Mouse (Mus musculus) MEL (cell line): ENCODE measurements around the gene Zfr. TPM values are rescaled to one million over a fixed set of nuclear protein-coding genes. Genes with fewer than 3 reads are reported as not detected.

Experiments used
- DNase-seq: peaks from one replicate; pipeline ENCODE4 v3.0.0; 2011; ENCODE audit warnings: low read depth, low spot score
- H3K27ac ChIP-seq: 2 replicates; pipeline ENCODE4 v1.5.1; 2012; ENCODE audit warnings: low read depth, mild to moderate bottlenecking, control low read depth, low read length, moderate library complexity; ENCODE audit not compliant: control insufficient read depth
- H3K27me3 ChIP-seq, 2 experiments: fragments of 150-350 bp in 1 of 2; sonication (generic) in 1 of 2; 2 replicates each; pipeline ENCODE4 v1.6.1; 2012; ENCODE audit warnings: low read length in 2 of 2, mild to moderate bottlenecking in 2 of 2, improper control_type of control experiment in 1 of 2, moderate library complexity in 1 of 2; ENCODE audit not compliant: insufficient read depth in 2 of 2, control insufficient read depth in 1 of 2
- H3K36me3 ChIP-seq, 2 experiments: 2 replicates each; pipeline ENCODE4 v1.6.1; 2012 to 2014; ENCODE audit warnings: low read length in 2 of 2, improper control_type of control experiment in 1 of 2, inconsistent platforms in 1 of 2, mild to moderate bottlenecking in 1 of 2; ENCODE audit not compliant: insufficient read depth in 2 of 2, control insufficient read depth in 1 of 2
- H3K4me1 ChIP-seq, 2 experiments: fragments of 150-350 bp in 1 of 2; sonication (generic) in 1 of 2; 2 replicates each; pipeline ENCODE4 v1.6.1; 2012; ENCODE audit warnings: low read length in 2 of 2, improper control_type of control experiment in 1 of 2, mild to moderate bottlenecking in 1 of 2; ENCODE audit not compliant: insufficient read depth in 2 of 2, control insufficient read depth in 1 of 2
- H3K4me3 ChIP-seq, 2 experiments: fragments of 150-350 bp in 1 of 2; sonication (generic) in 1 of 2; 2 replicates each; pipeline ENCODE4 v1.5.1; 2012; ENCODE audit warnings: low read depth in 2 of 2, low read length in 2 of 2, mild to moderate bottlenecking in 2 of 2, moderate library complexity in 2 of 2, control low read depth in 1 of 2, improper control_type of control experiment in 1 of 2; ENCODE audit not compliant: control insufficient read depth in 1 of 2, insufficient read depth in 1 of 2
- H3K79me2 ChIP-seq: 2 replicates; pipeline ENCODE4 v1.6.1; 2012; ENCODE audit warnings: mild to moderate bottlenecking, low read length, moderate library complexity; ENCODE audit not compliant: control insufficient read depth, poor library complexity, insufficient read depth
- H3K9ac ChIP-seq: 2 replicates; pipeline ENCODE4 v1.6.1; 2012; ENCODE audit warnings: low read depth, mild to moderate bottlenecking, control low read depth, low read length, moderate library complexity; ENCODE audit not compliant: control insufficient read depth, poor library complexity, severe bottlenecking
- H3K9me3 ChIP-seq: fragments of 150-350 bp; sonication (generic); replicated peaks from 2 replicates; pipeline ENCODE4 v1.6.1; 2012; ENCODE audit warnings: mild to moderate bottlenecking, low read length, improper control_type of control experiment, moderate library complexity; ENCODE audit not compliant: insufficient read depth
- CHD1 ChIP-seq: IDR thresholded peaks from 2 replicates; pipeline ENCODE4 v1.6.1; 2012; ENCODE audit warnings: low read depth, mild to moderate bottlenecking, inconsistent platforms, low read length, improper control_type of control experiment
- CTCF ChIP-seq, 3 experiments: IDR thresholded peaks in 2 of 3; conservative IDR thresholded peaks in 1 of 3; 2 replicates each; pipeline ENCODE4 v1.5.1; 2011 to 2012; ENCODE audit warnings: low read length in 3 of 3, low read depth in 2 of 3, mild to moderate bottlenecking in 2 of 3, improper control_type of control experiment in 1 of 3, inconsistent platforms in 1 of 3, mixed read lengths in 1 of 3, moderate library complexity in 1 of 3; ENCODE audit not compliant: control insufficient read depth in 1 of 3, insufficient read depth in 1 of 3, poor library complexity in 1 of 3, severe bottlenecking in 1 of 3
- ETS1 ChIP-seq: IDR thresholded peaks from 2 replicates; pipeline ENCODE4 v1.6.1; 2012; ENCODE audit warnings: low read depth, mild to moderate bottlenecking, inconsistent platforms, low read length, improper control_type of control experiment, moderate library complexity
- JUND ChIP-seq: IDR thresholded peaks from 2 replicates; pipeline ENCODE4 v1.6.1; 2011; ENCODE audit warnings: low read depth, mild to moderate bottlenecking, improper control_type of control experiment, low read length
- KAT2A ChIP-seq: conservative IDR thresholded peaks from 2 replicates; pipeline ENCODE4 v1.6.1; 2012; ENCODE audit warnings: low read depth, low read length, improper control_type of control experiment, inconsistent platforms
- MAFK ChIP-seq: IDR thresholded peaks from 2 replicates; pipeline ENCODE4 v1.6.1; 2011; ENCODE audit warnings: low read depth, mild to moderate bottlenecking, low read length, improper control_type of control experiment, borderline replicate concordance
- MAZ ChIP-seq: IDR thresholded peaks from 2 replicates; pipeline ENCODE4 v1.6.1; 2012; ENCODE audit warnings: low read depth, mild to moderate bottlenecking, inconsistent platforms, low read length, improper control_type of control experiment
- MXI1 ChIP-seq: IDR thresholded peaks from 2 replicates; pipeline ENCODE4 v1.6.1; 2011; ENCODE audit warnings: mild to moderate bottlenecking, low read depth, low read length, improper control_type of control experiment
- MYC ChIP-seq: IDR thresholded peaks from 2 replicates; pipeline ENCODE4 v1.6.1; 2011; ENCODE audit warnings: low read depth, mild to moderate bottlenecking, low read length, improper control_type of control experiment, moderate library complexity
- SMC3 ChIP-seq: IDR thresholded peaks from 2 replicates; pipeline ENCODE4 v1.6.1; 2011; ENCODE audit warnings: low read depth, low read length, improper control_type of control experiment
- TAL1 ChIP-seq: IDR thresholded peaks from 2 replicates; pipeline ENCODE4 v1.6.1; 2012; ENCODE audit warnings: mild to moderate bottlenecking, inconsistent platforms, low read length, moderate library complexity, mixed read lengths
- TCF12 ChIP-seq: IDR thresholded peaks from 2 replicates; pipeline ENCODE4 v1.6.1; 2014; ENCODE audit warnings: low read depth, mild to moderate bottlenecking, inconsistent platforms, low read length, improper control_type of control experiment, moderate library complexity
- UBTF ChIP-seq: IDR thresholded peaks from 2 replicates; pipeline ENCODE4 v1.6.1; 2012; ENCODE audit warnings: low read depth, mild to moderate bottlenecking, inconsistent platforms, low read length, improper control_type of control experiment, moderate library complexity, borderline replicate concordance; ENCODE audit not compliant: insufficient read depth
- USF1 ChIP-seq: IDR thresholded peaks from 2 replicates; pipeline ENCODE4 v1.6.1; 2014; ENCODE audit warnings: low read depth, mild to moderate bottlenecking, inconsistent platforms, low read length, improper control_type of control experiment, moderate library complexity
- ZMIZ1 ChIP-seq: IDR thresholded peaks from 2 replicates; pipeline ENCODE4 v1.6.1; 2012; ENCODE audit warnings: low read depth, mild to moderate bottlenecking, inconsistent platforms, low read length, improper control_type of control experiment, moderate library complexity
- ZNF384 ChIP-seq: IDR thresholded peaks from 2 replicates; pipeline ENCODE4 v1.6.1; 2012; ENCODE audit warnings: low read depth, mild to moderate bottlenecking, inconsistent platforms, low read length, improper control_type of control experiment
- polyA plus RNA-seq, 2 experiments: library from polyadenylated mRNA; stranded (reverse) in 1 of 2; unstranded in 1 of 2; fragments of >175 nt in 1 of 2; fragments of >200 nt in 1 of 2; gene quantifications; 2 replicates each; pipeline versions ENCODE4 v1.2.1 to v1.2.4; 2012; ENCODE audit warnings: low replicate concordance in 2 of 2, low read depth in 1 of 2; ENCODE audit not compliant: insufficient read length in 2 of 2, insufficient read depth in 1 of 2, missing spikeins in 1 of 2
- total RNA-seq: library from RNA; depleted of rRNA; stranded (reverse); fragments of 300-350 nt; gene quantifications from 2 replicates; pipeline ENCODE4 v1.2.3, GENCODE M21; 2012

The Zfr gene
- total and polyA plus RNA-seq, 3 experiments, result 54.4 to 199 (median 108) TPM

- DNase-seq, result no peak
- TF ChIP-seq MXI1 (no peak), ZMIZ1 (no peak), MAFK (no peak), ZNF384 (no peak), CTCF (IDR thresholded peaks at IDR 0.05 in 2 of 3, conservative IDR thresholded peaks at IDR 0.05 in 1 of 3; ENCODE audit: control insufficient read depth in 1 of 3, insufficient read depth in 1 of 3, low read depth in 2 of 3, low read length in 3 of 3, poor library complexity in 1 of 3, severe bottlenecking in 1 of 3) (no peak), MYC (no peak), JUND (no peak), CHD1 (no peak), USF1 (no peak), KAT2A (no peak)
- no peaks in the 10 kb centered on the region for H3K9me3 ChIP-seq
- peaks cover 4 to 8% of the 10 kb centered on the region in 2 experiments; a peak in 3 of 4 replicates for H3K4me1 ChIP-seq
- no peak overlapping the region for H3K9ac ChIP-seq
- H3K36me3 ChIP-seq, result peaks cover 0 to 8% of the 10 kb centered on the region in 2 experiments; a peak in 1 of 4 replicates
- H3K27me3 ChIP-seq, result 0 out of 4 replicates have a peak, but pooled peaks cover 0 to 4% of the 10 kb centered on the region in 2 experiments
- H3K4me3 ChIP-seq, result no peak overlapping the region
- H3K27ac ChIP-seq, result no peak overlapping the region
- H3K79me2 ChIP-seq, result no peaks in the 10 kb centered on the region
These were observed 12.8 kb upstream of the Zfr start for GRCm38 (mm10) chr15:12104827-12105226.

- Histone ChIP-seq H3K4me3 (no peak overlapping the region), H3K27ac (no peak overlapping the region), H3K27me3 (0 out of 4 replicates have a peak, but pooled peaks cover 0 to 4% of the 10 kb centered on the region in 2 experiments), H3K9ac (no peak overlapping the region), H3K79me2 (no peaks in the 10 kb centered on the region), H3K4me1 (no peaks in the 10 kb centered on the region; a peak in 1 of 4 replicates), H3K9me3 (no peaks in the 10 kb centered on the region), H3K36me3 (no peaks in the 10 kb centered on the region; a peak in 1 of 4 replicates)
- no peak for TF ChIP-seq ETS1
- no peak for TF ChIP-seq TAL1
- TF ChIP-seq USF1, result no peak
- no peak for TF ChIP-seq MAZ
- no peak for TF ChIP-seq MYC
- no peak for TF ChIP-seq KAT2A
- no peak for TF ChIP-seq TCF12
- TF ChIP-seq MXI1, result no peak
- no peak for TF ChIP-seq SMC3
- TF ChIP-seq UBTF, result no peak
- no peak for DNase-seq
These were observed 11.2 kb upstream of the Zfr start for GRCm38 (mm10) chr15:12106430-12106829.
